Mouse (Mus musculus): ENCODE measurements around the gene Phrf1. TPM values are rescaled to one million over a fixed set of nuclear protein-coding genes. Genes with fewer than 3 reads are reported as not detected.

The Phrf1 gene
- 100 to 1,000 TPM; 173 to 177 TPM for total RNA-seq (2023)

GRCm38 (mm10) chr7:141228279-141229067 is at the start of gene Phrf1:
TSS of gene Phrf1 (plus strand) at chr7:141228784.

GRCm38 (mm10) chr7:141193948-141194347 is 34.6 kb upstream of the Phrf1 start, which contains the start of the genes Hras and Lrrc56:
TSS of gene Hras (minus strand) at chr7:141194005.
TSS of gene Lrrc56 (plus strand) at chr7:141194157.

GRCm38 (mm10) chr7:141213605-141214235 is 14.9 kb upstream of the Phrf1 start, which contains the start of gene Lmntd2:
TSS of gene Lmntd2 (minus strand) at chr7:141214080.

GRCm38 (mm10) chr7:141215101-141215879 is 13.3 kb upstream of the Phrf1 start, which contains the start of gene Rassf7:
TSS of gene Rassf7 (plus strand) at chr7:141215860.

DNA sequence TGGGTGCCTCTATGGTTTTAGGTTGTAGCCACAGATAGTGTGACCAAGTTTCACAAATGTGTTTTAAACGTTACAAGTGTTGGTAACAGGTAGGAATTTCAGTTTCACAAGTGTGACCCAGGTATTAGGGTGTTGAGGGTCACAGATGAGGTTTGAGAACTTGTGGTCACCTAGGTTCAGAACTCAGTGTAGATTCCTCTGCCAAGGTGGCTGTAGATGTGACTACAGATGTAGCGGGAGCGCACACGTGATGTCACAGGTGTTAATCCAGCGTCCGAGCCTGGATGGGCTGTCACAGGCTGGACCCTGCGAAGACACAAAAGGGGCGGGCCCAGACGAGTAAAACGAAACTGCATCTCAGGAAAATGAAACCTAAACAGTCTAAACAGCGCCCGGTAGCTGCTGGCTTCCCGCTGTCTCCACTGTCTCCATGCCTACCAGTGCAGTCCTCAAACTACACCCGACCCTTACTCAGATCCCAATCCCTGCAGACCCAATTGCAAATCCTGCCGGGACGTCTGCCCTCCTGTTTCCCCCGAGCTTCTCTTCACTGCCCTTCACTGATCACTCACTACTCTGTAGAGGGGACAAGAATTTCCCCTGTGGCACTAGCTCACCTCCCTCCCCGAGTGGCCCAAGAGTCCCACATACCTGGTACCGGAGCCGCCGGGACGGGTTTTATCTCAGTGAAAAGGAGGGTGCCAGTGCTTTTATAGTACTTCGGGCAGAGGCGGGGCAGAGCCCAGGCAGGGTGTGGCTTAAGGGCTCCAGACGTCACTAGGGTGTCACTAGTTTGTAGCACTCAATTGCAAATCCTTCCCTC is 37.4 kb downstream of the Phrf1 start, which contains the start of gene Irf7:
Gene Irf7 (minus strand): TSS at position 743 of the 823 bp plus-strand sequence.

GRCm38 (mm10) chr7:141276546-141276945 is 48.0 kb downstream of the Phrf1 start, which contains the start of gene Cdhr5:
TSS of gene Cdhr5 (minus strand) at chr7:141276786.

DNA sequence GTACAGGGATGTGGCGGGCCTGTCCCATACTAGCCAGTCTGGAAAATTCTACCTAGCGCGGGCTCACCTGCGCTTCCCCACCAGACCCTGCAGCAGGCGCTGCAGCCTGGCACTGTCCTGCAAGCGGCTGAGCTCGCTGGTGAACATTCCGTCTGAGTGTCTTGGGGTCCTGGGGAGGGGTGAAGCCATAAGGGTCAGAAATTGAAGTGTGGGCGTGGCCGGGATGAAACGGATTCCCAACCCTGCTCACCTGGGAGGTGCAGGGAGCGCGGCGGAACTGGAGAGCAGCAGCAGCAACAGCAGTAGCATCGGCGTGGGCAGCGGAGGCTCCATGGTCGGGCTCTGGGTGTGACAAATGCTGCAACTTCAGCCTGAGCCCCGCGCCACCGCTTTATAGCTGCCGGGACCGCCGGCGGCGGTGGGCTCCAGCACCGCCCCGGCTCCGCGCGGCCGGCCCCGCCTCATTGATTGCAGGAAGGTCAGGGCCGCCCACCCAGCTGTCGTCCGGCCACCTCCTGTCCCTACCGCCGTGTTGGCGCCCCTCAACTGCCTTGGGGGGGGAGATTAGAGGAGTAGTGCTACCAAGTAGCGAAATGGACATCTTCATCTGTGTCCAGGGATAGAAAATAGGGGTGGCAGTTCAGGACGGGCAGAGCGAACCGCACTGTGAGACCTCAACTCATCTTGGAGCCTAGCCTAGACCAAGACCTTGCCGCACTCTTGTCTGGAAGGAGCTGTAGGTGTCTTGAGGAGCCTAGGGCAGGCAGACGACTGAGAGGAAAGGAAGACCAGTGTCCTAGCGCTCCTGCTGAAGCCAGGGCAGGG is 50.4 kb downstream of the Phrf1 start, which contains the start of gene Sct:
Gene Sct (minus strand): TSS at position 368 of the 825 bp plus-strand sequence.

DNA sequence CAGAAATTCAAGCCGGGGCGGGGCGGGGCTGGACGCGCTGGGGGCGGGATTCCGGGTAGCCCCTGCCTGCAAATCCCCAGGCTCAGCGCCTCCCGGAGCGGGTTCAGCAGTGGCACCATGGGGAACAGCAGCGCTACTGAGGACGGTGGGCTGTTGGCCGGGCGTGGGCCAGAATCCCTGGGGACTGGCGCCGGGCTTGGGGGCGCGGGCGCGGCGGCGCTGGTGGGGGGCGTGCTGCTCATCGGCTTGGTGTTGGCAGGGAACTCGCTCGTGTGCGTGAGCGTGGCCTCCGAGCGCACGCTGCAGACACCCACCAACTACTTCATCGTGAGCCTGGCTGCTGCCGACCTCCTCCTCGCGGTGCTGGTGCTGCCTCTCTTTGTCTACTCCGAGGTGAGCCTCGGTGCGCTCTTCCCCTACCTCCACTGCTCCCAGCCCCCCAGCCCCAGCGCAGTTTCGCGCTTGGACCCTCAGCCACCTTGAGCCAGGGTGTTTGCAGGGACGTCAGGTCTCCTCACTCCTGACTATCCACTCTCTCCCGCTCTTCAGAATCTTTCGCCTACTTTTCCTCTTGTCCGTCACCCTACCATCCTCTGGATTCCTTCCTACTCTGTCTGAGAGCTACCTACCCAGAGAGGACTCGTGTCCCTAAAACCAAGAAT is 63.5 kb downstream of the Phrf1 start, which contains the start of gene Drd4:
Gene Drd4 (plus strand): TSS at position 86 of the 662 bp plus-strand sequence.

Other genes starting within 250 kb of the Phrf1 start
- gene Ifitm3, start 218.0 kb upstream of the Phrf1 start, total RNA-seq (2023) = 1 to 10 TPM; 1.2 to 5.6 TPM
- not detected for gene Ifitm6, start 210.9 kb upstream of the Phrf1 start, total RNA-seq (2023)
- gene Gm17387, start 199.7 kb upstream of the Phrf1 start, total RNA-seq (2023) = not detected
- 1 to 10 TPM; 1.4 to 2.2 TPM for gene B4galnt4, start 167.7 kb upstream of the Phrf1 start, total RNA-seq (2023)
- gene Pkp3, start 150.6 kb upstream of the Phrf1 start, total RNA-seq (2023) = 10 to 100 TPM; 45.7 to 59.0 TPM
- gene Sigirr, start 128.2 kb upstream of the Phrf1 start, total RNA-seq (2023) = 10 to 100 TPM; 74.9 to 85.3 TPM
- not detected for gene Ano9, start 111.0 kb upstream of the Phrf1 start, total RNA-seq (2023)
- 10 to 100 TPM; 12.0 to 12.5 TPM for gene Ptdss2, start 106.4 kb upstream of the Phrf1 start, total RNA-seq (2023)
- 10 to 100 TPM; 35.2 to 41.1 TPM for gene Rnh1, start 55.9 kb upstream of the Phrf1 start, total RNA-seq (2023)
- 10 to 100 TPM; 38.9 to 45.3 TPM for gene Hras, start 34.8 kb upstream of the Phrf1 start, total RNA-seq (2023)
- 1 to 10 TPM; 4.8 to 5.0 TPM for gene Lrrc56, start 34.6 kb upstream of the Phrf1 start, total RNA-seq (2023)
- gene Lmntd2, start 14.7 kb upstream of the Phrf1 start, total RNA-seq (2023) = 1 to 10 TPM; 2.4 to 2.6 TPM
- 1 to 10 TPM; 9.3 to 9.6 TPM for gene Rassf7, start 12.9 kb upstream of the Phrf1 start, total RNA-seq (2023)
- 10 to 100 TPM; 34.4 to 53.3 TPM for gene Irf7, start 37.7 kb downstream of the Phrf1 start, total RNA-seq (2023)
- gene Cdhr5, start 48.0 kb downstream of the Phrf1 start, total RNA-seq (2023) = not detected
- not detected for gene Sct, start 50.3 kb downstream of the Phrf1 start, total RNA-seq (2023)
- gene Drd4, start 63.2 kb downstream of the Phrf1 start, total RNA-seq (2023) = not detected
- gene Deaf1, start 98.9 kb downstream of the Phrf1 start, total RNA-seq (2023) = 10 to 100 TPM; 65.6 to 68.5 TPM
- gene Tmem80, start 99.0 kb downstream of the Phrf1 start, total RNA-seq (2023) = 10 to 100 TPM; 20.7 to 21.2 TPM
- gene Eps8l2, start 110.1 kb downstream of the Phrf1 start, total RNA-seq (2023) = under 1 TPM in 1 of 2 experiments, not detected in 1; 0.80 TPM
- gene Taldo1, start 163.4 kb downstream of the Phrf1 start, total RNA-seq (2023) = 100 to 1,000 TPM in 1 of 2 experiments, 10 to 100 TPM in 1; 93.1 to 107 TPM
- gene Gatd1, start 185.4 kb downstream of the Phrf1 start, total RNA-seq (2023) = 10 to 100 TPM; 38.3 to 40.0 TPM
- not detected for gene Cend1, start 200.7 kb downstream of the Phrf1 start, total RNA-seq (2023)
- gene Slc25a22, start 209.1 kb downstream of the Phrf1 start, total RNA-seq (2023) = 10 to 100 TPM; 55.0 to 76.6 TPM
- 1 to 10 TPM; 2.4 to 5.7 TPM for gene Pidd1, start 215.2 kb downstream of the Phrf1 start, total RNA-seq (2023)
- gene Rplp2, start 218.6 kb downstream of the Phrf1 start, total RNA-seq (2023) = 1,000 to 10,000 TPM; 3,530 to 3,735 TPM
- 10 to 100 TPM; 52.1 to 58.8 TPM for gene Pnpla2, start 226.4 kb downstream of the Phrf1 start, total RNA-seq (2023)
- gene Cracr2b, start 232.3 kb downstream of the Phrf1 start, total RNA-seq (2023) = 1 to 10 TPM in 1 of 2 experiments, not detected in 1; 1.0 TPM
- gene Cd151, start 238.6 kb downstream of the Phrf1 start, total RNA-seq (2023) = 1 to 10 TPM; 7.2 to 8.9 TPM
- gene Polr2l, start 246.3 kb downstream of the Phrf1 start, total RNA-seq (2023) = 10 to 100 TPM; 17.0 to 21.1 TPM
- gene Tspan4, start 246.5 kb downstream of the Phrf1 start, total RNA-seq (2023) = 1 to 10 TPM; 2.2 to 2.8 TPM